Mouse (Mus musculus) olfactory bulb, adult 2 months (tissue): ENCODE results near the gene Rfx4. TPM values are rescaled to one million over a fixed set of nuclear protein-coding genes. Genes with fewer than 3 reads are reported as not detected.

Experiments
- H3K27ac ChIP-seq: fragments of 200-500 bp; 2 replicates; pipeline ENCODE4 v1.5.1; 2012; ENCODE audit warnings: low read depth, low read length; ENCODE audit not compliant: insufficient read depth
- H3K4me1 ChIP-seq: fragments of 200-500 bp; 2 replicates; pipeline ENCODE4 v1.6.1; 2012; ENCODE audit warnings: low read length; ENCODE audit not compliant: control insufficient read depth, insufficient read depth
- H3K4me3 ChIP-seq: fragments of 200-500 bp; 2 replicates; pipeline ENCODE4 v1.5.1; 2012; ENCODE audit warnings: mild to moderate bottlenecking, low read depth, low read length, moderate library complexity; ENCODE audit not compliant: insufficient read depth
- CTCF ChIP-seq: fragments of 200-500 bp; IDR thresholded peaks from 2 replicates; pipeline ENCODE4 v1.5.1; 2012; ENCODE audit warnings: low read depth, mild to moderate bottlenecking, low read length, moderate library complexity; ENCODE audit not compliant: insufficient read depth
- POLR2A ChIP-seq: fragments of 200-500 bp; IDR thresholded peaks from 2 replicates; pipeline ENCODE4 v1.6.1; 2012; ENCODE audit warnings: mild to moderate bottlenecking, low read depth, low read length, moderate library complexity; ENCODE audit not compliant: insufficient read depth
- whole genome bisulfite sequencing: fragments of 180-500 bp; shearing (Covaris S2); methylation state at CpG from one replicate; pipeline ENCODE4 v1.1.7; 2018; 5-methylcytosine and 5-hydroxymethylcytosine counted together
- polyA plus RNA-seq: library from polyadenylated mRNA; stranded (reverse); fragments of >200 nt; gene quantifications from 2 replicates; pipeline ENCODE4 v1.2.4, GENCODE M21; 2012; ENCODE audit warnings: low replicate concordance; ENCODE audit not compliant: missing spikeins, insufficient read depth, insufficient read length

Gene Rfx4
- polyA plus RNA-seq, 1 experiment: not detected

DNA sequence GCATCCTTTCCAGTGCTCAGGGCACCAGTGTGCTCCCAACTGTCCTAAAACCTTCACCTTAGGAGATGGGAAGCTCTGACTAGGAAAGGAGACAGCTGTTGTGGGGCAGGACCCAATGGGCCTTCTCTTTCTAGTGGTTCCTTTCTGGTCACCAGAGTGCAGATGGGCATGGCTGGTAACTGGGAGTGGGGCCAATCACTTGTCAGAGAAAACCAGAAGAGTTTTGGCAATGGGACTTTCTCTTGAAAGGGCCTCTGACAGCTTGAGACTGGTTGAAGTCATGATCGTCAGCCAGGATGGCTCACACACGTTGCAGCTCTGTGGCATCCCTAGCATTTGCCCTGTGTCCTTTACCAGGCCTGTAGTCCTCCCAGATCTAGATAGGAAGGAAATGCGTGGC lies 152.1 kb downstream of the Rfx4 start:
- Histone ChIP-seq H3K27ac (no peak overlapping the region), H3K4me3 (no peak overlapping the region), H3K4me1 (peaks cover 32% of the 10 kb centered on the region)
- WGBS: 85% methylated on average over 3 of the region's 3 CpGs
- no peak for TF ChIP-seq POLR2A
- no peak for TF ChIP-seq CTCF

DNA sequence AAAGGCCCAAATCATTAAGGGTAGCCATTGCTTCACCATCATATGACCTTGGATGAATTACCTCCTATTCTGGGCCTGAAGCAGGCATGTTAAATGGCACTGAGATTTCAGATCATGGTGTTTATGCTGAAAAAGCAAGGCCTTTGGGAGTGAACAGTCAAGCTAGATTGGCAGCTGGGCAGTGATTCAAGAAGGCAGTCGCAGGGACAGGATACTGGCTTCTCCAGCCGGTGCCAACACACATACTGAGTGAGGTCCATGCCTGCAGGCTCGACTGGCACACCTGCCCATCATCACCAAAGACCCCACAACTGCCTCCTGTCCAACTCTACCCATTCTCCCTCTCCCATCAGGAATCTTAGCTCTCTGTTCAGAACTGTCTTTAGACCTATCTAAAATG lies 152.6 kb downstream of the Rfx4 start:
- WGBS: 59% methylated on average over 3 of the region's 3 CpGs
- H3K4me1 ChIP-seq: peaks cover 28% of the 10 kb centered on the region
- H3K4me3 ChIP-seq: no peak overlapping the region
- TF ChIP-seq CTCF: no peak
- no peak for TF ChIP-seq POLR2A
- H3K27ac ChIP-seq: no peak overlapping the region

DNA sequence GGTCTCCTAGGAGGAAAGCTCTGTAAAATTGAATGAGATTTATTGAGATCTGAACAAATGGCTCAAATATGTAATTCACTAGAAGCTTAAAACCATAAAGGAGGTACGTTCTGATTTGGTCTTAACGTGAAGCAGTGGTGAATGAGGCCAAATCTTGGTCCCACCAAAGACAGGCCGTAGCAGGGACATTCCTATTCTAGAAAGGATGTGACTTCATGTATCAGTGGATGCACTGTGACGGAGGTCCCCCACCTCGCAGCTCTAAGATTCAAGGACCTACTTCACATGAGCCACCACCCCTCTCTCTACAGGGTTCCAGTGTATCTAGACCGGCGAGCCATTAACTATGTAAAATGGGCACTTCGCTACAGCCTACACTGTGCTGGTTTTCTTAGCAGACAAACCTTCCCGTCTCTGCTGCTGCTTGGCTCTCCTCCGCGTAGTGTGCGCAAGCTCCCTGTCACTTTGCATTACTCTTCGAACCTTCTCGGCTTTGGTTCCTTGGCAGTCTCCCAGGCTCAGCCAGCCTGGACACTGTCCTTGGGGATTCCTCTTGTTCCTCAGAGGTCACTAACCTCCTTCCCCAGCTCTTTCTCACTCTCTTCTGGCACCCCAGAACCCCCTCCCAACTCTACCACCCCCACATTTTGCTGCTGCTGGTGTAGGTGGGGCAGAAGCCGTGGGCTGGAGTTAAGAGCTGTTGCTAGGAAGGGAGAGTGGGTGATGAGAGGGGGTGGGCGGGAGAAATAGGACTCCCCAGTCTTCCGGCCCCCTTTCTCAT lies 153.3 kb downstream of the Rfx4 start:
- 46% methylated on average over 17 of the region's 17 CpGs for WGBS
- TF ChIP-seq CTCF: no peak
- TF ChIP-seq POLR2A: no peak
- Histone ChIP-seq H3K27ac (peak overlapping the region; percentile 50), H3K4me3 (no peak overlapping the region), H3K4me1 (peaks cover 21% of the 10 kb centered on the region)

DNA sequence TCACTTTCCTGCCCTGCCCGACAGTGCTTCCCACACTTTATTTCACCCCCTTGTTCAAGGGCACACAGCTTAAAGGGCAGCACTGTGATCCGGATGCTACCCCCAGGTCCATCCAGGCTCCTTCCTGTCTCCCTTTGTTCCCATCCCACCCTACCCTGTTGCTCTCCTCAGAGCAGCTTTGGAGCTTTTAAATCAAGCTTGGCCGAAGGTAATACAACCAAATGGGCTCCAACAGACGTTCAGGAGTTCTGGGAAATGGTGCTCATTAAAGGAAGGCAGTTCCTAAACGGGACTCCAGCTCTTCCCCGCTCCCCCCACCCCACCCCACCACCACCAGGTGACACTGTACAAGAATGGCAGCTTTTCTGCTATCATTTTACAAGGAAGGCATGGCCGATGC lies 154.3 kb downstream of the Rfx4 start:
- TF ChIP-seq POLR2A (no peak), CTCF (no peak)
- 40% methylated on average over 7 of the region's 7 CpGs for WGBS
- peaks cover 19% of the 10 kb centered on the region for H3K4me1 ChIP-seq
- no peak overlapping the region for H3K4me3 ChIP-seq
- H3K27ac ChIP-seq: 0 out of 2 replicates have a peak overlapping the region, but pooled peaks have one; percentile 50

DNA sequence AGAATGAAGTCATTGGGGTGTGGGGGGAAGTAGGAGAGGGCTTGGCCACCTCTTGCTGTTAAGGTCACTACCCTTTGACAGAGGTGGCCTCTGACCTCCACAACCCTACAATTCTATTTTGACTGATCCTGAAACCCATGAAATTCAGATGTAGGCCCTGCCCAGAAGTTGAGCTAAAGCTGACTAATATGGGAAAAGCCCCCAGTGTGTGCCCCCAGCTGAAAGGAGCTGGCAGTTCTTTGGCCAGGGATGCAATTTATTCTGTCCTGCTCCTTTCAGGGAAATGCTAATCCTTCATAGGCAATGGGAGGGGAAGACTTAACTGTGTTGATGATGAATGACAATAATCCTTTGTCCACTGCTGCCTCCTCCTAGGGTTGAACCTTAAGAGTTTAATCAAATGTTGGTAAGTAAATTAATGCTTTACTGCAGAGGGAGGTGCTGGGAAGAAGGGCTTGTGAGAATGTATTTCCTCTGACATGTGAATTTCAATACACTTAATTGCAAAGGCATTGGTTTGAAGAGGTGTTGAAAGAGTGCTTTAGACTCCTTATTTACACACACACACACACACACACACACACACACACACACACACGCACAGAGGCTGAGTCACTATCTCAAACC lies 155.0 kb downstream of the Rfx4 start:
- no peak for TF ChIP-seq CTCF
- TF ChIP-seq POLR2A: no peak
- Histone ChIP-seq H3K27ac (no peak overlapping the region), H3K4me1 (peaks cover 19% of the 10 kb centered on the region), H3K4me3 (no peak overlapping the region)
- WGBS: 35% methylated on average over 1 of the region's 1 CpGs

DNA sequence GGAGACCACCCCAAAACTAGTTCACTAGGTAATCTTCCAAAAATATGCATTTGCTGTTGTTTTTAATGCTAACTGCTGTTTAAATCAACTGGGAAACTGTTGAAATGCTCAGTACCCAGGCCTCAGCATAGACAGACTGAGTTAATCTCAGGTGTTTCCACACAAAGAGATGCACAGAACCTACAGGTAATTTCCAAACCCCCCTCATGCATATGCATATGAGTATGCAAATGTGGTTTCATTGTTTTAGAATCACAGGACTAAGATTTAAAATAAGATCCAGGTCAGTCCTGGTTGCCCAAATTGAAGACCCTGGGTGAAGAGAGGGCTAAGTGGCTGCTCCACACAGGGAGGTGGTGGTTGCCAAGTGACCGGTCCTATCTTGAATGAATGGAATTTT lies 157.3 kb downstream of the Rfx4 start:
- Histone ChIP-seq H3K27ac (no peak overlapping the region), H3K4me3 (no peak overlapping the region), H3K4me1 (peaks cover 15% of the 10 kb centered on the region)
- TF ChIP-seq CTCF: no peak
- TF ChIP-seq POLR2A: no peak
- WGBS: 74% methylated on average over 1 of the region's 1 CpGs

DNA sequence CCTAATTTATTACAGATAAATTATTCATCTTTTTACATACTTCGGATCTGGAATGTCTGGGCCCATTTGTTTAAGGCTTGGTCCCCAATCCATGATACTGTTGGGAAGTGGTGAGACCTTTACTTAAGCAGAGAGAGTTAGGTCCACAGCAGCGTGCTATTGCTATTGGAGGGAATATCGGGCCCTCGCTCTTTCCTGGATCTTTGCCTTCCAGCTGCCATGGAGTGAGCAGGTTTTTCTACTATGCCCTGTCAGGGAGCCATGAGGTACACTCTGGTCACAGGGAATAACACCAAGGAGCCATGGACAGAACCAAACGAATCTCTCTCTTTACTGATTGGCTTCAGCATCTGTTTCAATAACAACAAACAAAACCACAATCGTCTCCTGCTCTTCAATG lies 159.6 kb downstream of the Rfx4 start:
- WGBS: 86% methylated on average over 6 of the region's 6 CpGs
- no peak for TF ChIP-seq POLR2A
- TF ChIP-seq CTCF: no peak
- Histone ChIP-seq H3K4me1 (peaks cover 6% of the 10 kb centered on the region), H3K27ac (no peak overlapping the region), H3K4me3 (no peak overlapping the region)

DNA sequence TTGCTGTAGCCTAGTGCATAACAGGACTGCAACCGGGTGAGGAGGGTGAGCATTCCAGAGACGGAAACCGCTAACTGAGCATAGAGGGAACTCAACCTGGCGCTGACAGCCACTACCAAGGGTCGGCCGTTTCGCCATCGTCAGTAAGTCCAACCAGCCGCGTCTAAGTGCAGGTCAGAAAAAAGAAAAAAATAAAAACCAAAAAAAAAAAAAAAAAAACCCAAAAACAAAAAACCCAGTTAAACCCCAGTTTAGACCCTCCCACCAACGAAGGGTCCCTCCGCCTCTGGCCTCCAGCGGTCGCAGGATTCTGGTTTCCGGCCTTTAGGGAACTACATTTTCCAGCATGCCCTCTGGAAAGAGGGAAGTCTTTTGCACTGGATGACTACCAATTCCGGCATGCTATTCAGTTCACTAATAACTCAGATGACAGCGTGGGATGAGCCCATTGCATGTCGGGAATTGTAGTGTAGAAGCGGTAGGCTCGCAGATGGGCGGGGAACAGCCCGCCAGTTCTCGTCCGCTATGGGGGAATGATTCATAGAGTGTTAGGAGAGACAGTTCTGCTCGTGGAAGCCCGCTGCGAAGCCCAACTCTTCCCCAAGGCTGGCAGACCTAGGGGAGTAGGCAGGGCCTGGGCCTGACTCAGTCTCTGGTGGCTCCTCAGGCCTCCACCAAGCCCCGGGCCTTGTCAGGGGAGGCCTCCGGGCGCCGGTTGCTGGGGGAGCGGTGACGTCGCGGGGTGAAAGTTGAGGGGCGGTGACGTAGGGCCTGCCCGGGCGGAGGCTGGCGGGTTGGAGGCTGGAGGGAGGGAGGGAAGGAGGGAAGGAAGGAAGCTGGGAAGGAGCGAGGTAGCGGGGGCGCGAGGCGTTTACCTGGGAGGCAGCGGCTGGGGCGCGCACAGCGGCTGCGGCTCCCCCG lies 161.2 kb downstream of the Rfx4 start, which contains the start of gene Ric8b:
Gene Ric8b, plus strand, starts transcription at position 807 of the 921 bp plus-strand sequence.
- Histone ChIP-seq H3K27ac (peak within 1 kb of the TSS; percentile 99), H3K4me3 (peak within 1 kb of the TSS; percentile 88), H3K4me1 (peaks cover 3% of the 10 kb centered on the region)
- under 1% methylated on average over 51 of the region's 51 CpGs for WGBS
- peak; percentile 48; the same call in 1 of the 2 replicates for TF ChIP-seq POLR2A
- no peak for TF ChIP-seq CTCF

DNA sequence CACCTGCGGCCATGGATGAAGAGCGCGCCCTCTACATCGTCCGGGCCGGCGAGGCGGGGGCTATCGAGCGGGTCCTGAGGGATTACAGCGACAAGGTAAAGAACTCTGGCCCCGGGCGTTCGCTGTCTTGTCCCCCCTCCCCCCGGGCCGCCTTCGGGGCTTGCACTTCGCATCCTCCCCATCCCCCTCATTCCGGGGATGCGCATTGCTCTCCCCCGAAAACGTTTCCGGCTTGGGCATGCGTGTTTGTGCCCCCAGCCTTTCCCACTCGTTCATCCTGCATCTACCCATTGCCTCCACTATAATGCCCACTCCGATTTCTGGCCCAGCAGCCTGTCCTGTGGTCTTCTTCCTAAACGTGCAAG lies 161.9 kb downstream of the Rfx4 start:
- WGBS: under 1% methylated on average over 27 of the region's 27 CpGs
- Histone ChIP-seq H3K27ac (peak overlapping the region; percentile 99), H3K4me1 (peaks cover 3% of the 10 kb centered on the region), H3K4me3 (peak overlapping the region; percentile 88)
- TF ChIP-seq POLR2A (no peak), CTCF (no peak)

DNA sequence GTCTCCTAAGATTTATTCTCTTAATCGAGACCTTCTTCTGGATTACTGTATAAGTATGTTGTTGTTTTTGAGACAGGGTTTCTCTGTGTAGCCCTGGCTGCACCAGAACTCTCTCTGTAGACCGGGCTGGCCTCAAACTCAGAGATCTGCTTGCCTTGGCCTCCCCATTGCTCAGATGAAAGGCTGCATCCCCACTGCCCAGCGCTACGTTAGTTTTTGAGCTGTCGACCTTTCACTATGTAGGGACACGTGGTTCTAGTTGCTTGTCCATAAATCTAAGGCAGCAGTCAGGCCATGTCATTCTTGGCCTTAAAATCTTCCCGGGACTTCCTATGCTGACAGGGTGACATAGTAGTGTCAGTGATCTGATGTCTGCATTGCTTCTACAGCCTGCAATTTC lies 170.5 kb downstream of the Rfx4 start:
- WGBS: 85% methylated on average over 7 of the region's 7 CpGs
- no peak for TF ChIP-seq POLR2A
- TF ChIP-seq CTCF: no peak
- H3K4me1 ChIP-seq: peaks cover 2% of the 10 kb centered on the region; the same call in 1 of the 2 replicates
- H3K27ac ChIP-seq: no peak overlapping the region
- no peak overlapping the region for H3K4me3 ChIP-seq
